Mouse (Mus musculus) adrenal gland, postnatal 10 days (tissue): Measurements from ENCODE around the gene Olfr870. TPM values are rescaled to one million over a fixed set of nuclear protein-coding genes. Genes with fewer than 3 reads are reported as not detected.
"Not testable (repeated sequence)": the region's sequence is repeated elsewhere in the genome, so short reads cannot be mapped to it uniquely, and the experiment has no call there.

ENCODE experiments used
- DNase-seq: peaks from one replicate; pipeline ENCODE4 v3.0.0; 2021; ENCODE audit warnings: mixed read lengths
- long read RNA-seq, 2 experiments: library from polyadenylated mRNA; stranded (forward); transcript quantifications; one replicate each; pipeline ENCODE4 v2.0.0; 2021
- total RNA-seq, 2 experiments: library from RNA; stranded (reverse); gene quantifications; 2 replicates each; pipeline ENCODE4 v1.2.3; 2021

Gene Olfr870
- not detected for total RNA-seq
- long read RNA-seq, experiment 1 = 0 reads
- long read RNA-seq, experiment 2 = 0 reads

- DNase-seq = no peak
These were observed at the start of gene Olfr870 for GRCm38 (mm10) chr9:20173957-20174356. Gene Olfr870, minus strand, starts transcription at chr9:20174057.

DNA sequence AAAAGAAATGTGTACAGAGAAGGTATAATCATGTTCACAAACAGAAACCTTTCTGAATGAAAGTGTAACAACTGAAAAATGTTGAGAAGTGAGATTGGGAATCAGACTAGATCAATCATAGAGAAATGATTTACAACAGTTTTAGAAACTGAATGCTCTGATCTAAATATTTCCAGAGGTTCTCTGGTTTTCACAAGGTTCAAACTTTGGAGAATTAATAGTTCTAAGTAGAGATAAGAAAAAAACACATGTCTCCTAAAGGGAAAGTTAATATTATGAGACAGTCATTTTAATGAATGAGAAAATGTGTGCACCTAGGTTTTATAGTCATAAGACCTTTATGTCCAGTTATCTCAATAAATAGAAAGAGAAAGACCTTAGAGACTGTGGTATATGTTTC lies 38.0 kb upstream of the Olfr870 start, which contains the start of gene Olfr871:
Gene Olfr871 (plus strand): TSS at position 301 of the 400 bp plus-strand sequence.
- no peak for DNase-seq

GRCm38 (mm10) chr9:20211477-20211876 lies 37.6 kb upstream of the Olfr870 start:
- no peak for DNase-seq

GRCm38 (mm10) chr9:20210812-20211211 lies 37.0 kb upstream of the Olfr870 start:
- no peak for DNase-seq

DNA sequence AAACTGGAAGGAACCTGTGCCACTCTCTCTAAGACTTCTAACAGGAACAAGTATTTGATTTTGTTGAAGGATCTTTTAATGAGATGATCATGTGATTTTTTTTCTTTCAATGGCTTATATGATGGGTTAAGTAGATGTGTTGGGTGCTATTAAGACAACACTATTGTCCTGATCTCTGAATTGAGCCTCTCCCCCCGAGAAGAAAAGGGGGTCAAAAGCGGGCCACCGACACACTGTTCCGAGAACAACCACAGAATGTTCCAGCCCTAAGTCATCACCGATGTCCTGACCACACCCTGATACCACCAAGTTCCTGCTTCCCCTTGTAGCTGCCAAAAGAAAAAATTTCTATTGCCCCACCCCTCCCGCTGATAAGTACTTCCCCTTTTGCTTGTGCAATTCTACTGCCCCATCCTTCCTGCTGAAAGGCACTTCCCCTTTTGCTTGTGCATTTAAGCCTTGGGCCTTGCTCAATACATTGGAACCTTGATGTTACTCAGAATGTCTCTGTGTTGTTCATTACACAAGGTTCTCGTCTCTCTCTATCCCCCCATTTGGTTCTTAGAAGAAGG lies 29.6 kb upstream of the Olfr870 start:
- not testable (repeated sequence) for DNase-seq

DNA sequence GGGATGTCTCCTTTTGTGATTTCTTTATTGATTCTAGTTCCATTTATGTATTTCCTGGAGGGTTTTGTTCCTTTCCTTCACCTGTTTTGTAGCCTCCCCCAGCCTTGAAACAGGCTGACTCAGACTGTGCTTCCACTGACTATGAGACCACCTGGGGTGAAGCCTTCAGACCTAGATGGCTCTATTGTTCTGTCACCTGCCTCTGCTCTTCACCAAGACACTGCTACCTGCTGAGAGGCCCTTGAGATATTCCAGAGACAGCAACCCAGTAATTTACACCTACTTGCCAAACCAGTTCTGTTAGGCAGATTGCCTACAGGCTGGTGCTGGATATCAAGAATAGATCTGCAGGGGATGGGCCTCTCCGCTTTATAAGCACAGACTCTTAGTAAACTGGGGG lies 28.3 kb upstream of the Olfr870 start:
- no peak for DNase-seq

- no peak for DNase-seq
These were observed 5.6 kb upstream of the Olfr870 start for GRCm38 (mm10) chr9:20179463-20179862.

GRCm38 (mm10) chr9:20149706-20150105 lies 24.2 kb downstream of the Olfr870 start:
- no peak for DNase-seq

DNA sequence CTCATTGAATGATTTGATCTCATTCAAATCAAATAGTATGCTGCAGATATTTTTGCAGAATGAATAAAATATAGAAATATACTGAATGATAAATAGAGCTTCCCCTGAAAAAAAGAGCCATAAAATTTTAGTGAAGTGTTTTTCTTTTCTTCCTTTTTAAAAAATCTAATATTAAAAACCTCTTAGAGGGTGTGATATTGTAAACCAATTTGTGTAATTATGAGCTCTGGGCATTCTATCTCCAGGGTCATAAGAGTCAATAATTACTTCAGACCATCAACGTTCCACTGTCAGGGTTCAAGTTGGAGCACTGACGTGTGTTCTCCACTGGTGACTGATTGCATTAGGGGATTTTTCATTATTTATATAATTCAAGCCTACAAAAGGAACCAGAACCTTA lies 45.1 kb downstream of the Olfr870 start, which contains the start of gene Olfr869:
Gene Olfr869 (plus strand): TSS at position 301 of the 400 bp plus-strand sequence.
- no peak for DNase-seq

Other genes with a start within 250 kb of the Olfr870 start
- not detected for gene Olfr866, start 146.0 kb downstream of the Olfr870 start, total RNA-seq
- gene Olfr867, start 116.5 kb downstream of the Olfr870 start, total RNA-seq = not detected
- gene Olfr868, start 75.4 kb downstream of the Olfr870 start, total RNA-seq = not detected
- gene Olfr869, start 45.0 kb downstream of the Olfr870 start, total RNA-seq = not detected
- not detected for gene Olfr871, start 38.1 kb upstream of the Olfr870 start, total RNA-seq
- not detected for gene Olfr872, start 63.1 kb upstream of the Olfr870 start, total RNA-seq
- not detected for gene Olfr39, start 108.3 kb upstream of the Olfr870 start, total RNA-seq
- not detected for gene Olfr873, start 124.5 kb upstream of the Olfr870 start, total RNA-seq
- gene Olfr18, start 162.0 kb upstream of the Olfr870 start, total RNA-seq = not detected
- 1 to 10 TPM; 8.5 to 9.6 TPM for gene Zfp560, start 211.1 kb upstream of the Olfr870 start, total RNA-seq